Mouse (Mus musculus) heart, embryonic 15.5 days (tissue): Measurements from ENCODE around the gene Rsrc2. TPM values are rescaled to one million over a fixed set of nuclear protein-coding genes. Genes with fewer than 3 reads are reported as not detected.
"Not testable (repeated sequence)": the region's sequence is repeated elsewhere in the genome, so short reads cannot be mapped to it uniquely, and the experiment has no call there.

Experiments
- ATAC-seq: fragments of 200-750 bp; cut with Nextera tagmentation; replicated peaks from 2 replicates; pipeline ENCODE4 v1.8.0; 2017; ENCODE audit warnings: low read depth, moderate TSS enrichment; ENCODE audit not compliant: insufficient number of reproducible peaks, insufficient read depth, low FRiP score
- H3K27ac ChIP-seq: fragments of 300-500 bp; sonication (generic); 2 replicates; pipeline ENCODE4 v1.5.1; 2015; ENCODE audit warnings: mild to moderate bottlenecking, inconsistent platforms
- H3K27me3 ChIP-seq: fragments of 300-500 bp; sonication (generic); 2 replicates; pipeline ENCODE4 v1.6.1; 2015; ENCODE audit warnings: inconsistent platforms
- H3K36me3 ChIP-seq: fragments of 300-500 bp; sonication (generic); 2 replicates; pipeline ENCODE4 v1.6.1; 2015; ENCODE audit warnings: mild to moderate bottlenecking, inconsistent platforms
- H3K4me1 ChIP-seq: fragments of 300-500 bp; sonication (generic); replicated peaks from 2 replicates; pipeline ENCODE4 v1.6.1; 2015; ENCODE audit warnings: inconsistent platforms
- H3K4me2 ChIP-seq: fragments of 300-500 bp; sonication (generic); 2 replicates; pipeline ENCODE4 v1.6.1; 2015; ENCODE audit warnings: inconsistent platforms, mild to moderate bottlenecking, moderate library complexity
- H3K4me3 ChIP-seq: fragments of 300-500 bp; sonication (generic); 2 replicates; pipeline ENCODE4 v1.5.1; 2015; ENCODE audit warnings: mild to moderate bottlenecking, inconsistent platforms
- H3K9ac ChIP-seq: fragments of 300-500 bp; sonication (generic); 2 replicates; pipeline ENCODE4 v1.6.1; 2015; ENCODE audit warnings: mild to moderate bottlenecking, inconsistent platforms
- H3K9me3 ChIP-seq: fragments of 300-500 bp; sonication (generic); replicated peaks from 2 replicates; pipeline ENCODE4 v1.6.1; 2016; ENCODE audit warnings: inconsistent platforms
- WGBS: fragments of 180-500 bp; shearing (Covaris S2); methylation state at CpG from one replicate; pipeline ENCODE4 v1.1.7; 2015; ENCODE audit warnings: mixed read lengths; 5-methylcytosine and 5-hydroxymethylcytosine counted together
- polyA plus RNA-seq: library from polyadenylated mRNA; unstranded; fragments of >200 nt; fragmentation: Nextera tagmentation; extraction: Ambion mirVana; gene quantifications from 2 replicates; pipeline ENCODE4 v1.2.1, GENCODE M21; 2015

Gene Rsrc2
- polyA plus RNA-seq, 1 experiment from 2014 or later = 84.3 TPM

DNA sequence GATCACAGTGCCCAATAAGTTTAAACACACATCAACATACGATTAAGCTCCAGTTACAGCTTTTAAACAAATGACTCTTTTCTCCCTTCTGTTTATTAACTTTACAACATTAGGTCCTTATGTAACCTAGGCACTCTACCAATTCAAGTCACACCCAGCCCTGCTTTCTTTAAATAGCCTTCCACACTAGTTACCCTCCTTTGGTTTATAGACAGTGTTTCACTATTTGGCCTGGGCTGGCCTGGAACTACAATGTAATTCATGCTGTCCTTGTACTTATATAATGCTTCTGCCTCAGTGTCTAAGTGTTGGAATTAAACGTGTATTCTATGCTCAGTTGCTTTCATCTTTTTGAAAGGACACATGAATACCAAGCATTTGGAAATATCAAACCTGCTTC, 4.9 kb downstream of the Rsrc2 start:
- no peak for ATAC-seq
- WGBS = 88% methylated on average over 2 of the region's 2 CpGs
- Histone ChIP-seq H3K4me2 (no peak overlapping the region), H3K36me3 (peaks cover 42% of the 10 kb centered on the region), H3K9ac (no peak overlapping the region), H3K4me1 (peaks cover 20% of the 10 kb centered on the region), H3K9me3 (no peaks in the 10 kb centered on the region), H3K27me3 (no peaks in the 10 kb centered on the region), H3K27ac (no peak overlapping the region), H3K4me3 (no peak overlapping the region)

- no peak overlapping the region for H3K9ac ChIP-seq
- H3K9me3 ChIP-seq = no peaks in the 10 kb centered on the region
- 93% methylated on average over 2 of the region's 2 CpGs for WGBS
- no peaks in the 10 kb centered on the region for H3K27me3 ChIP-seq
- H3K4me2 ChIP-seq = no peak overlapping the region
- H3K27ac ChIP-seq = no peak overlapping the region
- H3K4me1 ChIP-seq = no peaks in the 10 kb centered on the region
- ATAC-seq = no peak
- peaks cover 78% of the 10 kb centered on the region for H3K36me3 ChIP-seq
- no peak overlapping the region for H3K4me3 ChIP-seq
Measured at GRCm38 (mm10) chr5:123730981-123731380, 18.2 kb downstream of the Rsrc2 start.

- H3K27ac ChIP-seq, H3K4me3 ChIP-seq, H3K9ac ChIP-seq, H3K4me2 ChIP-seq, H3K27me3 ChIP-seq, H3K4me1 ChIP-seq, H3K9me3 ChIP-seq, ATAC-seq: not testable (repeated sequence)
- 91% methylated on average over 7 of the region's 7 CpGs for WGBS
- peaks cover 13% of the 10 kb centered on the region for H3K36me3 ChIP-seq
Measured at GRCm38 (mm10) chr5:123723816-123724215, 25.4 kb downstream of the Rsrc2 start.

GRCm38 (mm10) chr5:123720328-123721311, 28.6 kb downstream of the Rsrc2 start, which contains the start of gene Zcchc8:
Zcchc8 (minus strand) TSS chr5:123721100.
- H3K4me1 ChIP-seq = peaks cover 20% of the 10 kb centered on the region
- peak; percentile 100 for ATAC-seq
- whole genome bisulfite sequencing = under 1% methylated on average over 83 of the region's 83 CpGs
- peak within 1 kb of the TSS; percentile 94 for H3K9ac ChIP-seq
- H3K27ac ChIP-seq = peak within 1 kb of the TSS; percentile 92
- peak within 1 kb of the TSS; percentile 93 for H3K4me3 ChIP-seq
- peaks cover 15% of the 10 kb centered on the region for H3K36me3 ChIP-seq
- peak within 1 kb of the TSS; percentile 72 for H3K4me2 ChIP-seq
- no peaks in the 10 kb centered on the region for H3K27me3 ChIP-seq
- no peaks in the 10 kb centered on the region for H3K9me3 ChIP-seq

DNA sequence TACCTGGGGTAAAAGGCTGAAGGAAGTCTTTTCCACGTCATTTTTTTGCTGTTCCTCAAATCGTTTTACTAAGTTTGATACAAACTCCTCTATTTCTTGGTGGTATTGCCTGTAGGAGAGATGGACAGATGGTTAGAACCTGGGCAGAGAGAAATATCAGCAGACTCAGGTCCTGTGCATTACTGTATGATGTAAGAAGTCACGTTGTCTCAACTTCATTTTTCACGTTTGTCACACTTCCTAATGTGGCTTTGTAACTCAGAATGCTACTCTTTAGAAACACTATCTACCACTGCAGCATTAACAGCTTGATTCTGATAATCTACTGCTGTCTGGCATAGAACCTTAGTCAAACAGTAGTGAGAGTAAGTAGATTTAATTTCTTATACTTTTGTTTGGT, 34.6 kb downstream of the Rsrc2 start:
- H3K4me1 ChIP-seq = peaks cover 20% of the 10 kb centered on the region
- H3K4me3 ChIP-seq = no peak overlapping the region
- no peak for ATAC-seq
- H3K36me3 ChIP-seq = peaks cover 72% of the 10 kb centered on the region
- no peaks in the 10 kb centered on the region for H3K9me3 ChIP-seq
- no peak overlapping the region for H3K4me2 ChIP-seq
- H3K27me3 ChIP-seq = no peaks in the 10 kb centered on the region
- WGBS = 81% methylated on average over 4 of the region's 4 CpGs
- H3K9ac ChIP-seq = no peak overlapping the region
- no peak overlapping the region for H3K27ac ChIP-seq

DNA sequence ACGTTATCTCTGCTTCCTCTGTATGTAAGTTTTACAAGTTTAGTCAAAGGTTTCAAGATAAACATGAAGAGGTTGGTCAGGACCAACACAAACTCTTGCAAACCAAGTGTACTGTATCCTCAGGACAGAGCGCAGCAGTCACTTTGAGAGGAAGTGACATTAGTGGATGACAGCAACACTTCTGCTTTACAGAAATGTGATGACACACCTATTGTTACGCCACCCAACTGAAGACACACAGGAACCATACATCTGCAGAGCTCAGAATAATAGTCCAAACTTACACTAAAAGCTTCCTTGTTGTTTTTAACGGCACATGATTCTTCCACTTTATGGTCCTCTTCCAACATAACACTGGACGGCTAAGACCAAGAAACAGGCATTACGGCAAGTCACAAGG, 35.4 kb downstream of the Rsrc2 start:
- H3K9me3 ChIP-seq = no peaks in the 10 kb centered on the region
- ATAC-seq = no peak
- H3K27ac ChIP-seq = no peak overlapping the region
- no peaks in the 10 kb centered on the region for H3K27me3 ChIP-seq
- H3K36me3 ChIP-seq = peaks cover 80% of the 10 kb centered on the region
- H3K4me2 ChIP-seq = no peak overlapping the region
- no peak overlapping the region for H3K9ac ChIP-seq
- 91% methylated on average over 6 of the region's 6 CpGs for WGBS
- H3K4me3 ChIP-seq = no peak overlapping the region
- peaks cover 11% of the 10 kb centered on the region for H3K4me1 ChIP-seq

DNA sequence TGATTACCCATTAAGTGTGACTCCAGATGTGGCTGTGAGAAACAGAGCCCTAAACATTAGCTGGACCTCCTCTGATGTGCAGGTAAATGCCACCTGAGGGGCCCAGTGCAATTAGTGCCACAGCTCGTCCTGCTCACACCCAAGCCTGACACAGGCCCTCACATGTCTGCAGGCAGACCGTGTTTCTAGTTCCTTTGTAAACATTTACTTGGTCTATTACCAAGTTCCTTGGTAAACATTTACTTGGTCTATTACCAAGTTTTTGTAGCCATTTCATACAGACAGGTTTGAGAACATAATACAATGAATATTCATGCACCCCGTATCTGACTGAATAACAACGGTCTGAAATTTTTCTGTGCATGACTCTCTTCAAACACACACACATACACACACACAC, 39.6 kb downstream of the Rsrc2 start:
- H3K9me3 ChIP-seq = no peaks in the 10 kb centered on the region
- peaks cover 94% of the 10 kb centered on the region for H3K36me3 ChIP-seq
- WGBS = 87% methylated on average over 4 of the region's 4 CpGs
- no peak overlapping the region for H3K4me2 ChIP-seq
- ATAC-seq = no peak
- H3K27me3 ChIP-seq = no peaks in the 10 kb centered on the region
- H3K9ac ChIP-seq = no peak overlapping the region
- no peak overlapping the region for H3K4me3 ChIP-seq
- H3K27ac ChIP-seq = no peak overlapping the region
- H3K4me1 ChIP-seq = no peaks in the 10 kb centered on the region

DNA sequence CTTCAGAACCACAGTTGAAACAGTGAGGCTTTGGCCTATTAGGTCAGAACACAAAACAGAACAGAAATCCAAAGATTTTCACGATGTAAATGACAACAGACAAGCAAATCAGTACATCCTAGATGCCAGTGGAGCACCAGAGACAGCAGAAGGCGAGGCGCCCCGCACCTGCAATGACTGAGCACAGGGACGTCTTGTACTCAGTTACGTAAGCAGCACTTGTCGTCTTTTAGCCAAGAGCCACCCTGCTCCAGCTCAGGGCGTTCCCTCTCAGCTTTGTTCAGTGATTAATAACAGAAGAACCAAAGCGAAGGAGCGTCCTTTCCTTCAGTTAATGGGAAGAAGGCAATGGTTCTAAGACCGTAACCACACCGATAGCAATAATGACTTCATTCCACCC, 40.6 kb downstream of the Rsrc2 start:
- no peak overlapping the region for H3K4me2 ChIP-seq
- no peaks in the 10 kb centered on the region for H3K4me1 ChIP-seq
- H3K27ac ChIP-seq = no peak overlapping the region
- peaks cover 94% of the 10 kb centered on the region for H3K36me3 ChIP-seq
- H3K9me3 ChIP-seq = no peaks in the 10 kb centered on the region
- H3K4me3 ChIP-seq = no peak overlapping the region
- ATAC-seq = no peak
- H3K27me3 ChIP-seq = no peaks in the 10 kb centered on the region
- WGBS = 92% methylated on average over 12 of the region's 12 CpGs
- H3K9ac ChIP-seq = no peak overlapping the region

DNA sequence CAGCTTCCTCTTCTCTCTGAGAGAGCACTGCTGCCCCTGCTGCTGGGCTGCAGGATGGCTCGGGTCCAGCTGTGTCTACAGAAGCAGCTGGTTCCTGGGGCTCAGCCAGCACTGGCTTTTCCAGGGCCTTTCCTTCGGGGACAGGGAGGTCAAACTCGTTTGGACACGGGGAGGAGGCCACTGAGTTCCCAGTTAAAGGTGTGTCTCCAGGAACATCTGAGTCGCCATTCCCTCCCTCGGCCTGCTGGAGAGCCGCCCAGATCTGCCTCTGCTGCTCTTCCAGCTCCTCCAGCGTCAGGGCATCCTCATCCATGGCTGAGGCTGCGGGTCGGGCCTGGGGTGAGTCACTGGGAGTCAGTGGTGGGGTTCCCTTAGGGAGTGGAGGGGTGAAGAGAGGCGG, 48.6 kb downstream of the Rsrc2 start:
- H3K36me3 ChIP-seq = peaks cover 67% of the 10 kb centered on the region
- no peak; the same call in 1 of the 2 replicates for ATAC-seq
- H3K4me1 ChIP-seq = peaks cover 9% of the 10 kb centered on the region
- H3K4me3 ChIP-seq = no peak overlapping the region
- no peaks in the 10 kb centered on the region for H3K9me3 ChIP-seq
- H3K9ac ChIP-seq = no peak overlapping the region
- peak overlapping the region; percentile 44 for H3K27ac ChIP-seq
- WGBS = 45% methylated on average over 11 of the region's 11 CpGs
- H3K4me2 ChIP-seq = no peak overlapping the region
- no peaks in the 10 kb centered on the region for H3K27me3 ChIP-seq

DNA sequence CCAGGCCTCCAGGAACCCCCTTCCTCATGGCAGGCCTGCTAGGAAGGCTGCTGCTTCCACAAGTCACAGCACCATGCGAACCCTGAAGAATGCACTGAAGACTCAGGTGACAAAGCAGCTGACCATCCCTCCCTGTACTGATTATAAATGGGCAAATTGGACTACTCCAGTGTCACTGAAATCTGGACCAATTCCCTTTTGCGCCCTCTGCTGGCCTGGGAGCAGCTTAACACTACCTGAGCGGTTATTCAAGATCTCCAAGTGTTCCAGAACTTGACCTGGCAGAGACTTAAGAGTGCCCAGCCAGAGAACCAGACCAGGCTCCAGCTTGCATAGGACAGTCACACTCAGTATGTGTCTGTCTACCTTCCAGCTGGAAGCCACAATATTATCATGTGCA, 50.0 kb downstream of the Rsrc2 start:
- Histone ChIP-seq H3K9me3 (no peaks in the 10 kb centered on the region), H3K4me1 (peaks cover 17% of the 10 kb centered on the region), H3K27ac (no peak overlapping the region), H3K4me2 (no peak overlapping the region), H3K27me3 (no peaks in the 10 kb centered on the region), H3K9ac (no peak overlapping the region), H3K4me3 (no peak overlapping the region), H3K36me3 (peaks cover 54% of the 10 kb centered on the region)
- WGBS = 25% methylated on average over 3 of the region's 3 CpGs
- ATAC-seq = no peak

- Histone ChIP-seq H3K9ac (no peak overlapping the region), H3K4me1 (peaks cover 23% of the 10 kb centered on the region), H3K9me3 (no peaks in the 10 kb centered on the region), H3K27me3 (no peaks in the 10 kb centered on the region), H3K27ac (no peak overlapping the region), H3K4me3 (no peak overlapping the region), H3K36me3 (peaks cover 31% of the 10 kb centered on the region), H3K4me2 (no peak overlapping the region)
- 77% methylated on average over 4 of the region's 4 CpGs for whole genome bisulfite sequencing
- no peak for ATAC-seq
Measured at GRCm38 (mm10) chr5:123696961-123697360, 52.3 kb downstream of the Rsrc2 start.

- WGBS = 89% methylated on average over 7 of the region's 7 CpGs
Measured at GRCm38 (mm10) chr5:123696244-123696643, 53.0 kb downstream of the Rsrc2 start.

More at GRCm38 (mm10) chr5:123696244-123696643, 53.0 kb downstream of the Rsrc2 start:
- peaks cover 25% of the 10 kb centered on the region for H3K36me3 ChIP-seq
- no peak overlapping the region for H3K27ac ChIP-seq
- H3K9me3 ChIP-seq = no peaks in the 10 kb centered on the region
- ATAC-seq = no peak
- H3K4me2 ChIP-seq = no peak overlapping the region
- no peaks in the 10 kb centered on the region for H3K27me3 ChIP-seq
- H3K4me1 ChIP-seq = peaks cover 23% of the 10 kb centered on the region
- H3K9ac ChIP-seq = no peak overlapping the region
- no peak overlapping the region for H3K4me3 ChIP-seq
